Mouse (Mus musculus): ENCODE measurements around the gene Unc13d. TPM values are rescaled to one million over a fixed set of nuclear protein-coding genes. Genes with fewer than 3 reads are reported as not detected.

Gene Unc13d
- polyA plus RNA-seq, 1 experiment from 2014 or later: 5.9 TPM

DNA sequence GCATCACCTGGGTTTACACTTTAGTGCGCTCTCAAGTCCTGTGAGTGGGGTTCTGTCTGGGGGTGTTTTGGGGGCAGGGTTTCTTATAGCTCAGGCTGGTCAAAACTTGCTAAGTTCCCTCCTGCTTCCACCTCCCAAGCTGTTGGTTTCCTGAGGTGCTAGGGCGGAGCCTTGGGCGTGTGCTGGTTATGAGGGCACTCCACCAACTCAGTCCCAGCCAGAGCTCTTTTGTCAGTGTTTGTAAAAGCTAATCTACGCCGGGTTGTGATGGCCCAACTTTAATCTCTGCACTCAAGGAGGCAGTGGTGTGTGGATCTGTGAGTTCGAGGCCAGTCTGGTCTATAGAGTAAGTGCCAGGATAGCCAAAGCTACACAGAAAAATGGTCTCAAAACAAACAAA lies 6.4 kb upstream of the Unc13d start:
- ATAC-seq (replicated peaks; ENCODE audit: extremely low read depth, insufficient read depth, low FRiP score): no peak
- peaks cover 40% of the 10 kb centered on the region for H3K36me3 ChIP-seq (ENCODE audit: control insufficient read depth, insufficient read depth)
- no peaks in the 10 kb centered on the region for H3K9me3 ChIP-seq (replicated peaks; ENCODE audit: control insufficient read depth, low read length)
- H3K4me2 ChIP-seq (ENCODE audit: low read depth, low read length): no peak overlapping the region
- WGBS: 88% methylated on average over 6 of the region's 6 CpGs
- no peak overlapping the region for H3K9ac ChIP-seq (ENCODE audit: low read length)
- no peak overlapping the region for H3K27ac ChIP-seq (ENCODE audit: low read length)
- H3K4me3 ChIP-seq (ENCODE audit: low read length): no peak overlapping the region
- H3K27me3 ChIP-seq (ENCODE audit: control insufficient read depth, insufficient read depth, low read length): no peaks in the 10 kb centered on the region
- peaks cover 18% of the 10 kb centered on the region for H3K4me1 ChIP-seq (ENCODE audit: control insufficient read depth, insufficient read depth, low read length)

DNA sequence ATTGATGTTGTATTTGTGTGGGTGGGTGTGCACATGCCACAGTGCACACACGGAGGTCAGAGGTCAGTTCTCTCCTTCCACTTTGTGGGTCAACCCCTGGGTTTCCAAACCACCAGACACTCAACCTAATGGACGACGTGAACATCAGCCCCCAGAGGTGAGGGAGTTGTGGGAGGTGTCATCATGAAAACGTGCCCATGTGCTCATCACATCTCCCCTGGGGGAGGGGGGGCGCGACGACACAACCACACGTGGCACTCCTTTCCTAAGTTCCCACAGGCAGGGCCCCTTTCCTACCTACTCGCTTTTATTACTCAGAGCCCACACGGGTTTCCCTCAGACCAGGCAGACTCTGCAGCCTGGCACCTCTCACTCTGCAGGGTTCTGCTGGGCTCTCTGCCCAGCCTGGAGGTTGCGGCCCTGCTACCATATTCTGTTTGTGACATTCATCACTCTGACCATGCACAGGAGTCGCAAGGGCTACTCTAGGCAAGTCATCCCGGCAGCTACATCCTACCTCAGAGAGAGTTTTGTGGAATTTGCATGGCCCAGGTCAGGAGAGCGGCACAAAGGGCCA lies 5.4 kb upstream of the Unc13d start:
- H3K9ac ChIP-seq (ENCODE audit: low read length): no peak overlapping the region
- peaks cover 23% of the 10 kb centered on the region for H3K4me1 ChIP-seq (ENCODE audit: control insufficient read depth, insufficient read depth, low read length)
- peaks cover 45% of the 10 kb centered on the region for H3K36me3 ChIP-seq (ENCODE audit: control insufficient read depth, insufficient read depth)
- no peak for ATAC-seq (replicated peaks; ENCODE audit: extremely low read depth, insufficient read depth, low FRiP score)
- WGBS: 87% methylated on average over 14 of the region's 14 CpGs
- H3K27me3 ChIP-seq (ENCODE audit: control insufficient read depth, insufficient read depth, low read length): no peaks in the 10 kb centered on the region
- no peak overlapping the region for H3K27ac ChIP-seq (ENCODE audit: low read length)
- no peak overlapping the region for H3K4me3 ChIP-seq (ENCODE audit: low read length)
- no peaks in the 10 kb centered on the region for H3K9me3 ChIP-seq (replicated peaks; ENCODE audit: control insufficient read depth, low read length)
- no peak overlapping the region for H3K4me2 ChIP-seq (ENCODE audit: low read depth, low read length)

DNA sequence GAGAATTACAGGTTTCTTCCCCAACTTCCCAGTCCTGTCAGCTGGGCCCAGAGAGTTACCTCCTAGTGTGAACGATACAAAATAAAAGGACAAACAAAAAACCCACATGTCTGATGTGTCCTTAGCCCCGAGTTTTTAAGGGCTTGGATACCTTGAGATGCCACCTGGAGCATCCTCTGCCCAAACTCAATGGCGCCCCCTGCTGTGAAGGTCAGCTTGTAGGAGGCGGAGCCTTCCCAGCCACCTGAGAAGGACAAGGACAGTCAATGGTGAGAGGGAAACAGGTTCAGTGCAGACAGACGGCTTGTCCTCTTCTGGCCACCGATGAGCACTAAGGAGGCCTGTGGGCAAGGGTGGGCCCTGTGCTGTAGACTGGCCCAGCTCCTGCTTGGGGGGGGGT lies 3.3 kb upstream of the Unc13d start:
- Histone ChIP-seq H3K4me2 (ENCODE audit: low read depth, low read length) (no peak overlapping the region), H3K4me3 (ENCODE audit: low read length) (no peak overlapping the region), H3K9me3 (replicated peaks; ENCODE audit: control insufficient read depth, low read length) (no peaks in the 10 kb centered on the region), H3K27me3 (ENCODE audit: control insufficient read depth, insufficient read depth, low read length) (no peaks in the 10 kb centered on the region), H3K27ac (ENCODE audit: low read length) (no peak overlapping the region), H3K9ac (ENCODE audit: low read length) (no peak overlapping the region), H3K36me3 (ENCODE audit: control insufficient read depth, insufficient read depth) (peaks cover 45% of the 10 kb centered on the region), H3K4me1 (ENCODE audit: control insufficient read depth, insufficient read depth, low read length) (peaks cover 18% of the 10 kb centered on the region)
- WGBS: 74% methylated on average over 6 of the region's 6 CpGs
- no peak for ATAC-seq (replicated peaks; ENCODE audit: extremely low read depth, insufficient read depth, low FRiP score)

DNA sequence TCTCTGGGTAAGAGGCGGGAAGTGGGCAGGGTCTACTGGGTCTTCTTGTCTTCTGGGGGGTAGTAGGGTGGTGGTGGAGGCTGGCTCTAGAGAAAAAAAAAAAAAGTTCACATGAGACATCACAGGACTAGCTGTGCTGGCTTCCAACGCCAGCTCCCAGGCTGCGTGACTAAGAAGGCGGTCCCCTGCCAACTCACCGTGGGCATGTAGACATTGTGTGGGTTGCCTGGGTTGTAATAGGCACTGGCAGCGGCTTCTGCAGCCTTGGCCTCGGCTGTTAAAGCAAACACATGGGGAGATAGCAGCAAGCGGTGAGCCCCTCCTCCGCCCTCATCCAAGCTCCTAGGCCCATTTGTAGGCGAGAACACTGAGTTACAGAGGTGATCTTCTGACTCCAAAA lies 1.8 kb upstream of the Unc13d start:
- ATAC-seq (replicated peaks; ENCODE audit: extremely low read depth, insufficient read depth, low FRiP score): no peak
- H3K4me2 ChIP-seq (ENCODE audit: low read depth, low read length): no peak overlapping the region
- H3K9me3 ChIP-seq (replicated peaks; ENCODE audit: control insufficient read depth, low read length): no peaks in the 10 kb centered on the region
- H3K27me3 ChIP-seq (ENCODE audit: control insufficient read depth, insufficient read depth, low read length): no peaks in the 10 kb centered on the region
- WGBS: 76% methylated on average over 10 of the region's 10 CpGs
- peaks cover 45% of the 10 kb centered on the region for H3K36me3 ChIP-seq (ENCODE audit: control insufficient read depth, insufficient read depth)
- no peak overlapping the region for H3K27ac ChIP-seq (ENCODE audit: low read length)
- H3K9ac ChIP-seq (ENCODE audit: low read length): no peak overlapping the region
- no peak overlapping the region for H3K4me3 ChIP-seq (ENCODE audit: low read length)
- peaks cover 11% of the 10 kb centered on the region for H3K4me1 ChIP-seq (ENCODE audit: control insufficient read depth, insufficient read depth, low read length)

DNA sequence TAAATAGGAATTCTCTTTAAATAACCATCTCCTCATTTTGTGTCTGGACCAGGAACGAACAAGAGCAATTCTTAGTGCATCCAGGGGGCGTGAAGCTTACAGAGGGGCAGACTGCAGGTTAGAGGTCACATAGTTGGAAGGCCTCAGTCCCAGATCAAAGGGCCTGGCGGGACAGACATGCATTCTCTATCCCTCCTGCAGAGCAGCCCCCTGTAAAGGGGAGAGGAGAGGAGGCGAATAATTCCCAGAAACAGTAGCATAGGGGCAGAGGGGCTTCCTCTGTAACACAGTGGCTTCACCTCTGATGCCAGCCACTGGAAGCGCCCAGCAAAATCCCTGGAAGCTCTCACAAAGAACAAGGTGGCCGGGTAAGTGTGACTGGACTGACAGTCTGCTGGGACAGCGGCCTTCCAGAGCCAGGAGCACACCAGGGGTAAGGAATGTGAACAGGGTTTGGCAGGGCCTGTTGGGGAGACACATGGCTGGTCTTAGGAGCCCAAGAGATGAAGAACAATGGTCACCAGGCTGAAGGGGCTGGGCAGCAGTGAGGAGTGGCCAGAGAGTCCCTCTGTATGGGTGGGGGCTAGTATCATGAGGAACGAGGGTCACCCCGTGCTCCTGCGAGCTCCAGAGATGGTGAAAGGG lies 1.0 kb upstream of the Unc13d start:
- Histone ChIP-seq H3K9me3 (replicated peaks; ENCODE audit: control insufficient read depth, low read length) (no peaks in the 10 kb centered on the region), H3K4me1 (ENCODE audit: control insufficient read depth, insufficient read depth, low read length) (peaks cover 11% of the 10 kb centered on the region), H3K4me2 (ENCODE audit: low read depth, low read length) (no peak overlapping the region), H3K4me3 (ENCODE audit: low read length) (no peak overlapping the region), H3K9ac (ENCODE audit: low read length) (peak overlapping the region; percentile 25), H3K27me3 (ENCODE audit: control insufficient read depth, insufficient read depth, low read length) (no peaks in the 10 kb centered on the region), H3K36me3 (ENCODE audit: control insufficient read depth, insufficient read depth) (peaks cover 43% of the 10 kb centered on the region), H3K27ac (ENCODE audit: low read length) (peak overlapping the region; percentile 27)
- ATAC-seq (replicated peaks; ENCODE audit: extremely low read depth, insufficient read depth, low FRiP score): no peak
- WGBS: 58% methylated on average over 10 of the region's 10 CpGs

DNA sequence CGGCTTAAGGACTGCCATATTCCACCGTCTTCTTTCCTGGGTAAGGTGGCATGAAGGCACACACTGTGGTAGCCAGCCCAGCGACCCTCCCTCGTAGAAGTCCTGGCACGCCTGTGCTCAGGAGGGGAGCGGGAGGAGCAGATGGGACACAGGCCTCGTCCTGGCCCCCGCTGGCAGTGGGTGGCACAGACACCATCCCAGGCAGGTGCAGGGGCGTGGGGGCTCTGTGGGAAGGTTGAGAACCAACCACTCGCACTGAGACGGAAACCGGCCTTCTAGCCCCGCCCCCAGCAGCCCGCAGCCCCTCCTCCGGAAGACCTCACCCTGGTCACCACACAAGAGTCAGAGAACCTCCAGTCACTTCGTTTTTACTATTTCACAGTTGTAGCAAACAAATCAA lies 460 bp upstream of the Unc13d start:
- Histone ChIP-seq H3K4me1 (ENCODE audit: control insufficient read depth, insufficient read depth, low read length) (peaks cover 11% of the 10 kb centered on the region), H3K36me3 (ENCODE audit: control insufficient read depth, insufficient read depth) (peaks cover 37% of the 10 kb centered on the region), H3K9ac (ENCODE audit: low read length) (peak overlapping the region; percentile 56), H3K27me3 (ENCODE audit: control insufficient read depth, insufficient read depth, low read length) (no peaks in the 10 kb centered on the region), H3K9me3 (replicated peaks; ENCODE audit: control insufficient read depth, low read length) (no peaks in the 10 kb centered on the region), H3K4me2 (ENCODE audit: low read depth, low read length) (peak overlapping the region; percentile 47), H3K27ac (ENCODE audit: low read length) (peak overlapping the region; percentile 67), H3K4me3 (ENCODE audit: low read length) (peak overlapping the region; percentile 26)
- peak; percentile 35; the same call in 1 of the 2 replicates for ATAC-seq (replicated peaks; ENCODE audit: extremely low read depth, insufficient read depth, low FRiP score)
- WGBS: 25% methylated on average over 16 of the region's 16 CpGs

DNA sequence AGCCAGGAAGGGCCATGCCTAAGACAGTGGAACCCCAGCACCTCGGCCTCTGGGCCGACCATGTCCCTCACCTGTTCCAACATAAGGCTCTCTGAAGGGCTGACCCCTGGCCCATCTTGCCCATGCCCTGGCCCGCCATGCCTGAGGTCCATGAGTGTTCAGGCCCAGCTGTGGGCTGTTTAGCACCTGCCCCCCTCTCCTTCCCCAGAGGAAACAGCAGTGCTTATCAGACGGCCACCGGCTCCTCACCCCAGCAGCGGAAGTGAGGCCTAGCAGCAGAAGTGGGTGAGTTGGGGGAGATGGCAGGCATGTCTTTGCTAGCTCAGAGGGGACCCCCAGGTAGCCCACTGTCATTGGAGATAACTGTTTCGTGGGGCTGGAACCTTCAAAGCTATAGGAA lies 925 bp downstream of the Unc13d start:
- Histone ChIP-seq H3K27me3 (ENCODE audit: control insufficient read depth, insufficient read depth, low read length) (no peaks in the 10 kb centered on the region), H3K4me2 (ENCODE audit: low read depth, low read length) (peak overlapping the region; percentile 47), H3K9ac (ENCODE audit: low read length) (peak overlapping the region; percentile 62), H3K27ac (ENCODE audit: low read length) (peak overlapping the region; percentile 54; the same call in 1 of the 2 replicates), H3K9me3 (replicated peaks; ENCODE audit: control insufficient read depth, low read length) (no peaks in the 10 kb centered on the region), H3K36me3 (ENCODE audit: control insufficient read depth, insufficient read depth) (peaks cover 26% of the 10 kb centered on the region), H3K4me3 (ENCODE audit: low read length) (peak overlapping the region; percentile 36), H3K4me1 (ENCODE audit: control insufficient read depth, insufficient read depth, low read length) (peaks cover 11% of the 10 kb centered on the region)
- ATAC-seq (replicated peaks; ENCODE audit: extremely low read depth, insufficient read depth, low FRiP score): no peak
- WGBS: 54% methylated on average over 7 of the region's 7 CpGs

DNA sequence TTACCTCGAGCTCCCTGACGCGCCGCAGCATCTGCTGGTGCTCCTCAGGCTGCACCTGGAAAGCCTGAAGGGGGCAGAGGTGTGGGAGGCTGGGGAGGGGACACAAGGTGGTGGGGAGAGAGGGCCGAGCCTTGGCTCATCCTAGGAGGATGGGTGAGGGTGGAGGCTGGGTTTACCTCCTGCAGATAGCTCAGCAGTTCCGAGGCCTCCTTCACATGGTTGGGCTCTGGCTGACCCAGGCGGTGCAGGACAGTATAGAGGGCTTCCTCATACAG lies 1.6 kb downstream of the Unc13d start:
- ATAC-seq (replicated peaks; ENCODE audit: extremely low read depth, insufficient read depth, low FRiP score): no peak
- H3K9me3 ChIP-seq (replicated peaks; ENCODE audit: control insufficient read depth, low read length): no peaks in the 10 kb centered on the region
- WGBS: 61% methylated on average over 7 of the region's 7 CpGs
- peak overlapping the region; percentile 47; the same call in 1 of the 2 replicates for H3K4me2 ChIP-seq (ENCODE audit: low read depth, low read length)
- peaks cover 11% of the 10 kb centered on the region for H3K4me1 ChIP-seq (ENCODE audit: control insufficient read depth, insufficient read depth, low read length)
- no peak overlapping the region for H3K27ac ChIP-seq (ENCODE audit: low read length)
- no peaks in the 10 kb centered on the region for H3K27me3 ChIP-seq (ENCODE audit: control insufficient read depth, insufficient read depth, low read length)
- peak overlapping the region; percentile 62; the same call in 1 of the 2 replicates for H3K9ac ChIP-seq (ENCODE audit: low read length)
- H3K4me3 ChIP-seq (ENCODE audit: low read length): no peak overlapping the region; the same call in 1 of the 2 replicates
- peaks cover 21% of the 10 kb centered on the region for H3K36me3 ChIP-seq (ENCODE audit: control insufficient read depth, insufficient read depth)

DNA sequence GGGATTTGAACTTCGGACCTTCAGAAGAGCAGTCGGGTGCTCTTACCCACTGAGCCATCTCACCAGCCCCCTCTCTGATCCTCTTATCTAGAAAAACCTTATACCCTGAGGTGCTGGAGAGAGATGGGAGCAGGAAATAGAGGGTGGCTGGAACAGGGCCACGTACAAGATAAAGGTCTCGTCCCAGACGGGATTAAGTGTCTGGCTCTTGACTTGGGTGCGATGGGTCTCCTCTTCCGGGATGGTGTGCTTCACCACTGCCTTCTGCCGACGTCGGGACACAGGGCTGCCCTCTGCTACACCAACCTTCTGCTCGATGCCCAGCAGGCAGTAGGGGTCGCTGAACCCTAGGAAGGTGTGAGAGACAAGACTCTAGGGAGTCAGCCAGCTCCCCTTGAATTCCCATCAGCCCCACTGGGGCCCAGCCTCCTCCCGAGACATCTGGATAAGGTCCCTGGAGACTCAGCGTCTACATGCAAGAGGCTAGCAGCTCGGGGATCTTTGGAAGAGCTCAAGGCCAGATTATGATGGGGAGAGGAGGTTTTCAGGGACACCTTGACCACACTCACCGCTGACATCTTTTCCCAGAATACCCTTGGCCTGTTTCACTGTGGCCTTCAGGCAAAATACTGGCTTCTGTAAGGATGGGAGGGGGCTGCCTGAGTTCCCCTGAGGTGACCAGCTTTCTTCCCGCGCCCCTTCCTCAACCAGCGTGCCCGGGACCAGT lies 2.1 kb downstream of the Unc13d start:
- Histone ChIP-seq H3K27me3 (ENCODE audit: control insufficient read depth, insufficient read depth, low read length) (no peaks in the 10 kb centered on the region), H3K4me2 (ENCODE audit: low read depth, low read length) (no peak overlapping the region), H3K9ac (ENCODE audit: low read length) (no peak overlapping the region; the same call in 1 of the 2 replicates), H3K36me3 (ENCODE audit: control insufficient read depth, insufficient read depth) (peaks cover 18% of the 10 kb centered on the region), H3K4me3 (ENCODE audit: low read length) (no peak overlapping the region), H3K9me3 (replicated peaks; ENCODE audit: control insufficient read depth, low read length) (no peaks in the 10 kb centered on the region), H3K4me1 (ENCODE audit: control insufficient read depth, insufficient read depth, low read length) (peaks cover 11% of the 10 kb centered on the region), H3K27ac (ENCODE audit: low read length) (no peak overlapping the region)
- no peak for ATAC-seq (replicated peaks; ENCODE audit: extremely low read depth, insufficient read depth, low FRiP score)
- 38% methylated on average over 20 of the region's 20 CpGs for WGBS
